Mouse (Mus musculus): ENCODE measurements around the gene Luzp1. TPM values are rescaled to one million over a fixed set of nuclear protein-coding genes. Genes with fewer than 3 reads are reported as not detected.

Luzp1 gene
- polyA plus RNA-seq, 1 experiment from 2014 or later: 108 TPM

DNA sequence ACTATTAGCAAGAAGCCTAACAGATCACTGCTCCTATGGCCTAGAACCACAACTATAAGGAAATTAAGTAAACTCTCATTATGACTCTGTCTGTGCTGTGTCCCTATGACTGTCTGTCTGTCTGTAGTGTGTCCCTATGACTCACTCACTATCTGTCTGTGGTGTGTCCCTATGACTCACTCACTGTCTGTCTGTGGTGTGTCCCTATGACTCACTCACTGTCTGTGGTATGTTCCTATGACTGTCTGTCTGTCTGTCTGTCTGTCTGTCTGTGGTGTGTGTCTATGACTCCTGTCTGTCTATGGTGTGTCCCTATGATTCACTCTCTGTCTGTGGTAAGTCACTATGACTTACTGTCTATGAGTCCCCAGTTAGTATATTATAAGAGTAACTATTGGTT lies 100.4 kb downstream of the Luzp1 start:
- no peaks in the 10 kb centered on the region for H3K9me3 ChIP-seq
- H3K27ac ChIP-seq: no peak overlapping the region
- no peak for DNase-seq (ENCODE audit: low spot score)
- H3K36me3 ChIP-seq: peaks cover 98% of the 10 kb centered on the region
- H3K27me3 ChIP-seq (ENCODE audit: insufficient read depth, poor library complexity, severe bottlenecking): no peaks in the 10 kb centered on the region
- no peak overlapping the region for H3K4me3 ChIP-seq
- no peaks in the 10 kb centered on the region for H3K4me1 ChIP-seq (replicated peaks)

DNA sequence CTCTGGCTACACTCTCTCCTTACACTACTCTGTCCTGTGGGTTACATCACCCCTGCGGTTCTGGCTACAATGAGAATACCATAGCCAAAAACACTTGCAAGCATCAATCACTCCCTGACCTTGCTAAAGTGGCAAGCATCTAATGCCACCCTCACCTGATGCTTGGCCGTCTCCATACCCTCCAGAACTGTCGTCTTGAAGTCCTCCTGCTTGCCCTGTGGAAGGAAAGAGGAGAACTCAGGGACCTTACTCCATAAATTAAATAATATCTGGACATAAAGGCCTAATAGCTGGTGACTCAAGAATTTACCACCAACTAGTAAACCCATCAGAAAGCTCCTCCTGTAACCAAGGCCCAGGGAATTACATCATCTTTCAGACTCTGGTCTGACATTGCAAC lies 112.3 kb downstream of the Luzp1 start:
- no peaks in the 10 kb centered on the region for H3K9me3 ChIP-seq
- H3K4me3 ChIP-seq: no peak overlapping the region
- DNase-seq (ENCODE audit: low spot score): no peak
- no peak overlapping the region for H3K27ac ChIP-seq
- H3K36me3 ChIP-seq: peaks cover 23% of the 10 kb centered on the region
- H3K4me1 ChIP-seq (replicated peaks): peaks cover 4% of the 10 kb centered on the region; the same call in 1 of the 2 replicates
- no peaks in the 10 kb centered on the region for H3K27me3 ChIP-seq (ENCODE audit: insufficient read depth, poor library complexity, severe bottlenecking)
- 92% methylated on average over 3 of the region's 3 CpGs for WGBS

DNA sequence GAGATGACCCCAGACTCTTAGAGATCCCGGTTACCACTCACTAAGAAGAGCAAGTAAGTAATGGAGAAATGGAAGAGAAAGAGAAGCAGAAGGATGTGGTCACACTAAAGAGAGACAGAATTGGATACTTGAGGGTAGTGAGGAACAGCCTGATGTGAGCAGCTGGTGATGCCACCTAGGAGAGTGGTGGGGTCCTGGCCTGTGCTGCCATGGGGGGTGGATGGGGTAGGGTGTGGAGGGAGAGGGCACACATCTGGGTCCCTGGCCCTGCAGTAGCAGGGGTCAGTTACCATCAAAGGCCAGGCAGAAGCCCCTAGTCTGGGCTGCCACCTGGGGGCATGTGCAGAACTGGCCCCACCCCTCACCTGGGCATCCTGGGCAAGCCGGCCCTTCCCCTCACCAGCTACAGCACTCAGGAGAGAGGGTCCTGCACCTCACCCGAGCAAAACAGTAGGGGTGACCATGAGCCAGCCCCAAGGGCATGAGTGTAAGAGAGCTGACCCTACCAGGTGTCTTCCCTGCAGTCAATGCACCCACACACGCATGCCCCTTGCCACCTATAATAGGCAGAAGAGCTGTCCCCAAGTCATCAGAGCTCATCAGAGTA lies 117.8 kb downstream of the Luzp1 start:
- Histone ChIP-seq H3K36me3 (peaks cover 41% of the 10 kb centered on the region), H3K9me3 (no peaks in the 10 kb centered on the region), H3K4me3 (no peak overlapping the region), H3K27me3 (ENCODE audit: insufficient read depth, poor library complexity, severe bottlenecking) (no peaks in the 10 kb centered on the region), H3K4me1 (replicated peaks) (peaks cover 13% of the 10 kb centered on the region; the same call in 1 of the 2 replicates), H3K27ac (no peak overlapping the region)
- WGBS: 83% methylated on average over 4 of the region's 4 CpGs
- no peak for DNase-seq (ENCODE audit: low spot score)

- H3K4me1 ChIP-seq (replicated peaks): peaks cover 13% of the 10 kb centered on the region; the same call in 1 of the 2 replicates
- H3K27ac ChIP-seq: no peak overlapping the region
- WGBS: 93% methylated on average over 4 of the region's 4 CpGs
- H3K27me3 ChIP-seq (ENCODE audit: insufficient read depth, poor library complexity, severe bottlenecking): no peaks in the 10 kb centered on the region
- H3K9me3 ChIP-seq: no peaks in the 10 kb centered on the region
- peaks cover 47% of the 10 kb centered on the region for H3K36me3 ChIP-seq
- H3K4me3 ChIP-seq: no peak overlapping the region
- DNase-seq (ENCODE audit: low spot score): no peak
Observed at GRCm38 (mm10) chr4:136588003-136588402, 118.4 kb downstream of the Luzp1 start.

GRCm38 (mm10) chr4:136592111-136592510 lies 122.5 kb downstream of the Luzp1 start:
- Histone ChIP-seq H3K9me3 (no peaks in the 10 kb centered on the region), H3K4me1 (replicated peaks) (peaks cover 13% of the 10 kb centered on the region; the same call in 1 of the 2 replicates), H3K36me3 (peaks cover 42% of the 10 kb centered on the region), H3K27ac (no peak overlapping the region), H3K27me3 (ENCODE audit: insufficient read depth, poor library complexity, severe bottlenecking) (no peaks in the 10 kb centered on the region), H3K4me3 (no peak overlapping the region)
- 76% methylated on average over 4 of the region's 4 CpGs for WGBS
- DNase-seq (ENCODE audit: low spot score): no peak

- H3K9me3 ChIP-seq: no peaks in the 10 kb centered on the region
- H3K4me3 ChIP-seq: no peak overlapping the region
- H3K27ac ChIP-seq: no peak overlapping the region
- no peak for DNase-seq (ENCODE audit: low spot score)
- WGBS: 92% methylated on average over 2 of the region's 2 CpGs
- no peaks in the 10 kb centered on the region for H3K27me3 ChIP-seq (ENCODE audit: insufficient read depth, poor library complexity, severe bottlenecking)
- peaks cover 39% of the 10 kb centered on the region for H3K36me3 ChIP-seq
- peaks cover 11% of the 10 kb centered on the region; the same call in 1 of the 2 replicates for H3K4me1 ChIP-seq (replicated peaks)
Observed at GRCm38 (mm10) chr4:136594006-136594405, 124.4 kb downstream of the Luzp1 start.

DNA sequence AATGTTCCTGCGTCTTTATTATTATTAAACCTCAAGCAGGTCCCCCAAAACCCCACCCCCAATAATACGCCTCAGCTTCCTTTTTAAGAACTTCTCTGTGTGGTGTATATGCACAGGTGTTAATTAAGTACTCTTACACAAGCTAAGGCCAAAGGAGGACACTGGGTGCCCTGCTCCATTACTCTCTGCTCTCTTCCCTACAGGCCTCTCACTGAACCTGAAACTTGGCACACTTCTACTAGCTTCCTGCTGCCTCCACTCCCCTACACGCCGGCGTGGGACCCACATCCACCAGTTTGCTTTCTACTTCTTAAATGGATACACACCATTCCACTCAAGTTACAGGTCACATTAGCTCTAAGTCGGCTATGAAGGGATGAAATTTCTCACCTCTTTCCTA lies 125.7 kb downstream of the Luzp1 start:
- 93% methylated on average over 6 of the region's 6 CpGs for WGBS
- no peaks in the 10 kb centered on the region for H3K27me3 ChIP-seq (ENCODE audit: insufficient read depth, poor library complexity, severe bottlenecking)
- H3K4me1 ChIP-seq (replicated peaks): peaks cover 11% of the 10 kb centered on the region; the same call in 1 of the 2 replicates
- no peak for DNase-seq (ENCODE audit: low spot score)
- H3K9me3 ChIP-seq: no peaks in the 10 kb centered on the region
- H3K36me3 ChIP-seq: peaks cover 41% of the 10 kb centered on the region
- no peak overlapping the region for H3K27ac ChIP-seq
- H3K4me3 ChIP-seq: no peak overlapping the region

- Histone ChIP-seq H3K9me3 (no peaks in the 10 kb centered on the region), H3K4me1 (replicated peaks) (peaks cover 27% of the 10 kb centered on the region), H3K27me3 (ENCODE audit: insufficient read depth, poor library complexity, severe bottlenecking) (no peaks in the 10 kb centered on the region), H3K27ac (no peak overlapping the region), H3K36me3 (peaks cover 23% of the 10 kb centered on the region), H3K4me3 (no peak overlapping the region)
- no peak for DNase-seq (ENCODE audit: low spot score)
- WGBS: 96% methylated on average over 7 of the region's 7 CpGs
Observed at GRCm38 (mm10) chr4:136598268-136598876, 128.8 kb downstream of the Luzp1 start.

DNA sequence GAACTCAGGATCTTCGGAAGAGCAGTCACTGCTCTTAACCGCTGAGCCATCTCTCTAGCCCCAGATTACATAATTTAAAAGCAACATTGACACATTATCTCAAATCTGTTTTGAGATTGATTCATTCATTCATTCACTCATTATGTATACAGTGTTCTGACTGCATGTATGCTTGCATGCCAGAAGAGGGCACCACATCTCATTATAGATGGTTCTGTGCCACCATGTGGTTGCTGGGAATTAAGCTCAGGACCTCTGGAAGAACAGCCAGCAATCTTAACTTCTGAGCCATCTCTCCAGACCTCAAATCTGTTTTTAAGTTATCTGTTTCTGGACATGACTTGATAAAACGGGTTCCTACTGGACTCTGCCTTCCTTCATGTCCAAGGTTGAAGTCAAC lies 130.3 kb downstream of the Luzp1 start:
- DNase-seq (ENCODE audit: low spot score): no peak
- H3K27ac ChIP-seq: no peak overlapping the region
- H3K4me1 ChIP-seq (replicated peaks): peaks cover 20% of the 10 kb centered on the region
- H3K4me3 ChIP-seq: 0 out of 2 replicates have a peak overlapping the region, but pooled peaks have one; percentile 99
- no peaks in the 10 kb centered on the region for H3K9me3 ChIP-seq
- H3K27me3 ChIP-seq (ENCODE audit: insufficient read depth, poor library complexity, severe bottlenecking): no peaks in the 10 kb centered on the region
- WGBS: 98% methylated on average over 3 of the region's 3 CpGs
- H3K36me3 ChIP-seq: peaks cover 17% of the 10 kb centered on the region; the same call in 1 of the 2 replicates

DNA sequence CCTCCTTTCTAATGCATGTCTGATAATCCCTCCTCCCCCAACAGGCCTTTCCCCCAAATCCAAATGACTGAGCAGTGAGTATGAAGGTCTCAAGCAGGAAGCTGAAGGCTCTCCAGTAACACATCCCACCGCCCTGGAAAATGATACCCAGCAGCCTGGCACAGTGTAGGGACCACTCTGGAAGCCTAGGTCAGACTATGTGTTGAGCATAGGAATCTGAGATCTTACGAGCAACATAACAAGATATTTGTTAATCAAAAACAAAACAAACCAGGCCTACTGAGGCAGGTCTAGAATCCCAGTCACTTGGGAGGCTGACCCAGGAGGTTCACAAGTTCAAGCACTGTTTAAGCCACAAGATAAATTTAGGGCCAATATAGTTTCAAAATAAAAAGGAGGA lies 131.0 kb downstream of the Luzp1 start:
- Histone ChIP-seq H3K4me3 (peak overlapping the region; percentile 99), H3K9me3 (no peaks in the 10 kb centered on the region), H3K27me3 (ENCODE audit: insufficient read depth, poor library complexity, severe bottlenecking) (no peaks in the 10 kb centered on the region), H3K27ac (no peak overlapping the region), H3K4me1 (replicated peaks) (peaks cover 20% of the 10 kb centered on the region), H3K36me3 (peaks cover 17% of the 10 kb centered on the region; the same call in 1 of the 2 replicates)
- DNase-seq (ENCODE audit: low spot score): no peak
- WGBS: 88% methylated on average over 2 of the region's 2 CpGs

DNA sequence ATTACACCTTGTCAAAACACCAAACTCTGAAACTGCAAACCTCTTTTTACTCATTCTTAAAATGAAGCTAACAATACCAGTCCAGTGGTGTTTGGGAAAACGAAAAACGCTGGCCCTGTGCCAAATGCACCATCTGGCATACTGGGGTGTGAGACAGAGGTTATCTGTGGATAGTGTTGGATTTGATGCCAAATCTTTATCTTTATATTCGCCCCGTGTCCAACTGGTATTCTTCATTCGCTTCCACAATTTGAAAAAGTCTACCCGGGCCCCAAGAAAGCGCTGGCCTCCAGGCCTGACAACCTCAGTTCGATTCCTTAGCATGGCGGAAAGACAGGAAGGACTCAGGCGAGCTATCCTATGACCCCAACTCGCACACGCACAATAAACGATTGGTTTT lies 131.9 kb downstream of the Luzp1 start:
- Histone ChIP-seq H3K27me3 (ENCODE audit: insufficient read depth, poor library complexity, severe bottlenecking) (no peaks in the 10 kb centered on the region), H3K4me1 (replicated peaks) (peaks cover 20% of the 10 kb centered on the region), H3K9me3 (no peaks in the 10 kb centered on the region), H3K4me3 (peak overlapping the region; percentile 99), H3K36me3 (peaks cover 17% of the 10 kb centered on the region; the same call in 1 of the 2 replicates), H3K27ac (peak overlapping the region; percentile 99)
- WGBS: 4% methylated on average over 13 of the region's 13 CpGs
- peak; percentile 43 for DNase-seq (ENCODE audit: low spot score)

GRCm38 (mm10) chr4:136602018-136602554 lies 132.5 kb downstream of the Luzp1 start:
- Histone ChIP-seq H3K27ac (peak overlapping the region; percentile 99), H3K9me3 (no peaks in the 10 kb centered on the region), H3K36me3 (peaks cover 17% of the 10 kb centered on the region; the same call in 1 of the 2 replicates), H3K27me3 (ENCODE audit: insufficient read depth, poor library complexity, severe bottlenecking) (no peaks in the 10 kb centered on the region), H3K4me1 (replicated peaks) (peaks cover 20% of the 10 kb centered on the region), H3K4me3 (peak overlapping the region; percentile 99)
- peak; percentile 69 for DNase-seq (ENCODE audit: low spot score)
- WGBS: under 1% methylated on average over 64 of the region's 68 CpGs

DNA sequence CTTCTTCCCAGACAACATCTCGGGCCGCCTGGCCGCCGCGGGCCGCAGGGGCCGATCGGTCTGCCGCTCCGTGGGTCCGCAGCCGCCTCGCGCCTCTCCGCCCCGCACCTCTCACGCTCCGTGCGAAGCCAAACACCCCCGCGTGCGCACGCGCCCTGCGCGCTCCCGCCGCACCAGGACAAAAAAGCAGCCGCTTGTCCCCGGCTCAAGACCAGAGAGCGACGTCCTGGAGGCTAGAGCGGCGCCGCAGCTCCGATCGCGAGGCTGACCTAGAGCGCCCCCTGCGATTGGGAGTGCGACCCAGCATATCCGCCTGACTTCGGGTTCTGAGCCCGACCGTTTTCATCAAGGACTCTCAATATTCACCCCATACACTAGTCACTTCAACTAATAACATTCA lies 133.0 kb downstream of the Luzp1 start, which contains the start of gene Kdm1a:
TSS of gene Kdm1a (minus strand) at position 156 of the 400 bp plus-strand sequence.
- Histone ChIP-seq H3K36me3 (peaks cover 17% of the 10 kb centered on the region; the same call in 1 of the 2 replicates), H3K27me3 (ENCODE audit: insufficient read depth, poor library complexity, severe bottlenecking) (no peaks in the 10 kb centered on the region), H3K4me3 (peak within 1 kb of the TSS; percentile 99), H3K4me1 (replicated peaks) (peaks cover 20% of the 10 kb centered on the region), H3K9me3 (no peaks in the 10 kb centered on the region), H3K27ac (peak within 1 kb of the TSS; percentile 99)
- WGBS: under 1% methylated on average over 45 of the region's 45 CpGs
- peak; percentile 96 for DNase-seq (ENCODE audit: low spot score)
